Mouse (Mus musculus) lung, adult 2 months (tissue): ENCODE measurements around the gene Arid5b.

Source experiments
- CTCF ChIP-seq: fragments of 200-500 bp; IDR thresholded peaks from 2 replicates; pipeline ENCODE4 v1.5.1; 2011; ENCODE audit warnings: mild to moderate bottlenecking, low read length, control low read depth; ENCODE audit not compliant: insufficient read depth
- POLR2A ChIP-seq: fragments of 200-500 bp; IDR thresholded peaks from 2 replicates; pipeline ENCODE4 v1.6.1; 2011; ENCODE audit warnings: low read depth, mild to moderate bottlenecking, control low read depth, low read length, borderline replicate concordance; ENCODE audit errors: extremely low read depth

- TF ChIP-seq CTCF = no peak
- TF ChIP-seq POLR2A = no peak
Observed at GRCm38 (mm10) chr10:68319438-68319837, 40.9 kb upstream of the Arid5b start.
